Mouse (Mus musculus) liver, embryonic 11.5 days (tissue): Measurements from ENCODE around the gene Parp3. TPM values are rescaled to one million over a fixed set of nuclear protein-coding genes. Genes with fewer than 3 reads are reported as not detected.
A peak's percentile ranks its signal among the peaks of the same experiment; 100 is the strongest.

ENCODE experiments used
- ATAC-seq: fragments of 200-750 bp; cut with Nextera tagmentation; replicated peaks from 2 replicates; pipeline ENCODE4 v1.8.0; 2017; ENCODE audit warnings: moderate number of reproducible peaks, mild to moderate bottlenecking, moderate TSS enrichment, moderate library complexity; ENCODE audit not compliant: low FRiP score
- DNase-seq: peaks from one replicate; pipeline ENCODE4 v3.0.0-alpha.2; 2017; ENCODE audit warnings: low spot score
- H3K27ac ChIP-seq: fragments of 300-500 bp; sonication (generic); 2 replicates; pipeline ENCODE4 v1.5.1; 2014; ENCODE audit warnings: mild to moderate bottlenecking, low read depth, low read length, control low read depth
- H3K27me3 ChIP-seq: fragments of 300-500 bp; sonication (generic); replicated peaks from 2 replicates; pipeline ENCODE4 v1.6.1; 2014; ENCODE audit warnings: low read length, mixed read lengths; ENCODE audit not compliant: control insufficient read depth, insufficient read depth
- H3K36me3 ChIP-seq: fragments of 300-500 bp; sonication (generic); 2 replicates; pipeline ENCODE4 v1.6.1; 2014; ENCODE audit warnings: mild to moderate bottlenecking, low read length, moderate library complexity, mixed read lengths; ENCODE audit not compliant: control insufficient read depth, insufficient read depth
- H3K4me1 ChIP-seq: fragments of 300-500 bp; sonication (generic); replicated peaks from 2 replicates; pipeline ENCODE4 v1.6.1; 2014; ENCODE audit warnings: low read length, mixed read lengths; ENCODE audit not compliant: control insufficient read depth, insufficient read depth
- H3K4me2 ChIP-seq: fragments of 300-500 bp; sonication (generic); 2 replicates; pipeline ENCODE4 v1.6.1; 2014; ENCODE audit warnings: mild to moderate bottlenecking, control low read depth, moderate library complexity
- H3K4me3 ChIP-seq: fragments of 300-500 bp; sonication (generic); 2 replicates; pipeline ENCODE4 v1.5.1; 2014; ENCODE audit warnings: low read depth, low read length, control low read depth
- H3K9ac ChIP-seq: fragments of 300-500 bp; sonication (generic); 2 replicates; pipeline ENCODE4 v1.6.1; 2014; ENCODE audit warnings: low read depth, low read length, control low read depth
- H3K9me3 ChIP-seq: fragments of 300-500 bp; sonication (generic); 2 replicates; pipeline ENCODE4 v1.6.1; 2016; ENCODE audit warnings: low read length, inconsistent platforms, mixed read lengths; ENCODE audit not compliant: control insufficient read depth
- WGBS: fragments of 180-500 bp; shearing (Covaris S2); extraction: QIAGEN DNeasy Blood & Tissue Kit; methylation state at CpG from one replicate; pipeline ENCODE4 v1.1.7; 2014; 5-methylcytosine and 5-hydroxymethylcytosine counted together
- polyA plus RNA-seq: library from polyadenylated mRNA; unstranded; fragments of >200 nt; fragmentation: Nextera tagmentation; extraction: Ambion mirVana; gene quantifications from 2 replicates; pipeline ENCODE4 v1.2.1, GENCODE M21; 2014

The Parp3 gene
- polyA plus RNA-seq, 1 experiment from 2014 or later: 1.6 TPM

DNA sequence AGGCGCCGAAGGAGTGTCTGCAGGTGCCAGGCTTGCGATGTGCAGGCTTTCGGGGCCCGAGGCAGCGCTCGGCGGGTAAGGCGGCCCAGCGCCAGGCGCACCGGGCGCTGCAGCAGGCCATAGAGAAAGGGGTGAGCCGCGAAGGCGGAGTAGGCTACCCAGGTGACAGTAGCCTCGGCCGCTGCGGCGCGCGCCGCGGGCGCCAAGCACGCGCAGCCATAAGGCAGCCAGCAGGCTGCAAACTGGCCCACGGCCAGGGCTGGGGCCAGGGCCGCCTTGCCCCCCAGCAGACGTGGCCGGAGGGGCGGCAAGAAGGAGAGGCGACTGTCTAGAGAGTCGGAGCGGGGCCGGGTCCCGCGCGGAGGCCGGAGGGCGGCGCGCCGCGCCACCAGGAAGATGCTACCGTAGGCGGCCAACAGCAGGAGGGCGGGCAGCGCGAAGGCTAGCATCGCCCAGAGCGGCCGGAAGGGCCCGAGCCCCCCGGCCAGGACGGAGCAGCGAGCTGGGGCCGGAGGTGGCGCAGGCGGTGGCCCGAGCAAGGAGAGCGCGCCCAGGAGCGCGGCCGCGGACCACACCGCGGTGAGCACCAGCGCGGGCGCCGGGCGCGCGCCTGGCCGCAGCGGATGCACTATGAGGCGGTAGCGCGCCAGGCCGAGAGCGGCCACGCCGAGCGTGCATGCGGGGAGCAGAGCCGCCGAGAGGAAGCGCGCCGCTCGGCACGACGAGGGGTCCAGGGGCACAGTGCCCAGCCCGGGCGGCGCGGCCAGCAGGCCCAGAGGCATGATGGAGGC, 11.8 kb downstream of the Parp3 start:
- no peaks in the 10 kb centered on the region for H3K9me3 ChIP-seq
- peak overlapping the region; percentile 81 for H3K4me2 ChIP-seq
- peak; percentile 65 for DNase-seq
- H3K4me3 ChIP-seq: peak overlapping the region; percentile 52
- peak overlapping the region; percentile 52 for H3K9ac ChIP-seq
- WGBS: 5% methylated on average over 98 of the region's 99 CpGs
- peaks cover 29% of the 10 kb centered on the region for H3K27me3 ChIP-seq
- peaks cover 15% of the 10 kb centered on the region for H3K36me3 ChIP-seq
- peak; percentile 35 for ATAC-seq
- H3K4me1 ChIP-seq: peaks cover 7% of the 10 kb centered on the region
- no peak overlapping the region for H3K27ac ChIP-seq

GRCm38 (mm10) chr9:106463122-106464063, 13.4 kb downstream of the Parp3 start:
- Histone ChIP-seq H3K36me3 (peaks cover 15% of the 10 kb centered on the region), H3K27ac (no peak overlapping the region), H3K4me3 (no peak overlapping the region), H3K4me2 (no peak overlapping the region), H3K4me1 (peaks cover 7% of the 10 kb centered on the region), H3K9me3 (no peaks in the 10 kb centered on the region), H3K9ac (no peak overlapping the region), H3K27me3 (peaks cover 29% of the 10 kb centered on the region)
- no peak for ATAC-seq
- DNase-seq: no peak
- WGBS: 86% methylated on average over 21 of the region's 21 CpGs

DNA sequence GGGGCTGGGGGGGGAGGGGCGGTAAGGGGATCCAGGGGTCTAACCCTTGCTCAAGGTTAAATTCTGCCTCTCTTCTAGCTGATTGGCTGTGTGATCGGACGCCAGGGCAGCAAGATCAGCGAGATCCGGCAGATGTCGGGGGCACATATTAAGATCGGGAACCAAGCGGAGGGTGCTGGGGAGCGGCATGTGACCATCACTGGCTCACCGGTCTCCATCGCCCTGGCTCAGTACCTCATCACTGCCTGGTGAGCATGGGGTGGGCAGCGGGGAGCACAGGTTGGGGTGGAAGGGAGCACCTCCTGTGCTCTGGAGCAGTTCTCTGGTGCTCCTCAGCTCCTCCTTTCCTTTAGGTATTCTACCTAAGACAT, 14.3 kb downstream of the Parp3 start:
- Histone ChIP-seq H3K4me2 (no peak overlapping the region), H3K4me1 (peaks cover 7% of the 10 kb centered on the region), H3K4me3 (no peak overlapping the region), H3K36me3 (peaks cover 15% of the 10 kb centered on the region), H3K27ac (no peak overlapping the region), H3K27me3 (peaks cover 29% of the 10 kb centered on the region), H3K9ac (no peak overlapping the region), H3K9me3 (no peaks in the 10 kb centered on the region)
- ATAC-seq (no peak), DNase-seq (no peak)
- WGBS: 84% methylated on average over 12 of the region's 12 CpGs

DNA sequence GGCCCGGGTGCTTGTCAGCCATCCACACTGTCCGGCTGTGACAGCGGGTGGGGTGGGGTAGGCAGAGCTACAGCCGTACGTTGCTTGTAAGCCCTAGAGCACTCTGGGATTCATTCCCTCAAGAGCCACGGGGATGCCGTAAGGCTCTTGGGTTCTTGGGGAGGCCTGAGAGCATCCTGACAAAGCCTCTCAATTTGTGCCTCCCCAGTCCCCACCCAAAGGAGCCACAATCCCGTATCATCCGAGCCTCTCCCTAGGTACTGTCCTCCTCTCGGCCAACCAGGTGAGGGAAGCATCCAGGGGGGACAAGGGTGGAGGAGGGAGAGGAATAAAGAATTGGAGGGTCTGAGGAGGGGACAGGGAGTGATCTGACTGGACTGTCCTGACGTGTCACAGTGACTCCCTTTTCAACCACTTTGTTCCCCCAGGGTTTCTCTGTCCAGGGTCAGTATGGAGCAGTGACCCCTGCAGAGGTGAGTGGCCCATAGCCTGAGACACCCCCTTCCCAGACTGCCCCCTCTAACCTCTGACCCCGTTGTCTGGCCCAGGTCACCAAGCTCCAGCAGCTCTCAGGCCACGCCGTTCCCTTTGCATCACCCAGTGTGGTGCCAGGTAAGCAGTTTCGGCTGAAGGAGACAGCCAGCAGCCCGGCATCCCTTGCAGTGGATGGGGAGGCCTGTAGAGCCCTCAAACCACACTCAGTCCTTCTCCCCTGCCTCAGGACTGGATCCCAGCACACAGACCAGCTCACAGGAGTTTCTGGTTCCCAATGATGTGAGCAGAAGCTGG, 14.9 kb downstream of the Parp3 start:
- DNase-seq (no peak), ATAC-seq (no peak)
- Histone ChIP-seq H3K36me3 (peaks cover 15% of the 10 kb centered on the region), H3K9ac (no peak overlapping the region), H3K4me3 (no peak overlapping the region), H3K4me2 (no peak overlapping the region), H3K27ac (no peak overlapping the region), H3K27me3 (peaks cover 29% of the 10 kb centered on the region), H3K4me1 (peaks cover 11% of the 10 kb centered on the region), H3K9me3 (no peaks in the 10 kb centered on the region)
- WGBS: 84% methylated on average over 16 of the region's 16 CpGs

GRCm38 (mm10) chr9:106461026-106461415, 15.7 kb downstream of the Parp3 start:
- WGBS: 84% methylated on average over 9 of the region's 9 CpGs
- H3K4me1 ChIP-seq: peaks cover 20% of the 10 kb centered on the region
- H3K9ac ChIP-seq: no peak overlapping the region
- H3K27me3 ChIP-seq: peaks cover 27% of the 10 kb centered on the region
- H3K4me2 ChIP-seq: no peak overlapping the region
- DNase-seq (no peak), ATAC-seq (no peak)
- H3K27ac ChIP-seq: no peak overlapping the region
- H3K36me3 ChIP-seq: peaks cover 15% of the 10 kb centered on the region
- H3K4me3 ChIP-seq: no peak overlapping the region
- H3K9me3 ChIP-seq: no peaks in the 10 kb centered on the region

DNA sequence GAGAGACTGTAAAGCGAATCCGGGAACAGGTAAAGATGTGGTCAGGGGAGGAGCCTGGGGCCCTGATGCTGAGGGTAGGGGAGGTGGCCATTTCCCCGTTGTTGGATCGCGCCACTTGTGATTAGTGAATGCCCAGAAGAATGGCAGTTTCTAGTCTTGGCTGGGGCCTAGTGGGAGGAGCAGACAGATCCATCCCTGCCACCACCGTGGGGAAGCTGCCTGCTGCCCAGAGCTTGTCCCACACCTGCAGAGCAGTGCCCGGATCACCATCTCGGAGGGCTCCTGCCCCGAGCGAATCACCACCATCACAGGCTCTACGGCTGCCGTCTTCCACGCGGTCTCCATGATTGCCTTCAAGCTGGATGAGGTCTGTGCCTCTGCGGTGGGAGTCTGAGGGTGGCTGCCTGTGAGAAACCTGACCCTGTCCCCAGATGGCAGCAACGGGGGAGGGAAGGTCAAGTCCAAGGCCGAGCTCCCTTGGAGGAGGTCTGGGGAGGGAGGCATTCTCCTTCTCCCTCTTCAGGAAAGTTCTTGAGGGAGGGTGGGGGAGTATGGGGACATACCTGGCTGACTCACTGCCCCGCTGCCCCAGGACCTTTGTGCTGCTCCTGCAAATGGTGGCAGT, 16.2 kb downstream of the Parp3 start:
- DNase-seq (no peak), ATAC-seq (no peak)
- Histone ChIP-seq H3K36me3 (peaks cover 15% of the 10 kb centered on the region), H3K4me3 (no peak overlapping the region), H3K27ac (no peak overlapping the region), H3K27me3 (peaks cover 22% of the 10 kb centered on the region), H3K4me1 (peaks cover 24% of the 10 kb centered on the region), H3K9ac (no peak overlapping the region), H3K9me3 (no peaks in the 10 kb centered on the region), H3K4me2 (no peak overlapping the region)
- WGBS: 85% methylated on average over 18 of the region's 18 CpGs

GRCm38 (mm10) chr9:106459946-106460345, 16.8 kb downstream of the Parp3 start:
- H3K4me2 ChIP-seq: no peak overlapping the region
- DNase-seq: no peak
- no peak for ATAC-seq
- H3K9ac ChIP-seq: no peak overlapping the region
- H3K36me3 ChIP-seq: peaks cover 15% of the 10 kb centered on the region
- peaks cover 29% of the 10 kb centered on the region for H3K4me1 ChIP-seq
- 78% methylated on average over 15 of the region's 15 CpGs for WGBS
- peaks cover 16% of the 10 kb centered on the region for H3K27me3 ChIP-seq
- H3K4me3 ChIP-seq: no peak overlapping the region
- H3K9me3 ChIP-seq: no peaks in the 10 kb centered on the region
- no peak overlapping the region for H3K27ac ChIP-seq

DNA sequence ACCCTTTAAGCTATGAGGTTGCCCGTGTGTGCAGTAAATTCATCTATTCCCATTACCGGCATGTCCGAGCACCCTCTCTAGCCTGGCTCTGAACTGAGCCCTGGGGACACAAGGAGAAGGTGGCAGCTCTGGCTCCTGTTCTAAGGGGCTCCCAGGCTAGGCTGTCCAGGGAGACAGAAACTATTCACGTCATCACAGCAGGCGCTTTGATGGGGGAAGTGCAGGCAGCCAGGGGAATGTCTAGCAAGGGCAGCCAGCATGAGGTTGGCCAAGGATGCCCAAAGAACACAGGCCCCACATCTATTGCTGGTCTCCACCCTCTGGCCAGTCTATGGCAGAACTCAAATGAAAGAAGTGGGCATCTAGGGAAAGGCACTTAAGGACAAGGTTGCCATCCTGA, 18.8 kb downstream of the Parp3 start:
- no peak overlapping the region for H3K4me2 ChIP-seq
- peaks cover 13% of the 10 kb centered on the region for H3K36me3 ChIP-seq
- no peaks in the 10 kb centered on the region; the same call in 1 of the 2 replicates for H3K27me3 ChIP-seq
- peaks cover 33% of the 10 kb centered on the region for H3K4me1 ChIP-seq
- no peak overlapping the region for H3K4me3 ChIP-seq
- H3K9ac ChIP-seq: no peak overlapping the region
- 77% methylated on average over 5 of the region's 5 CpGs for WGBS
- no peak for DNase-seq
- H3K27ac ChIP-seq: no peak overlapping the region
- no peak for ATAC-seq
- no peaks in the 10 kb centered on the region for H3K9me3 ChIP-seq
